Mouse (Mus musculus) left cerebral cortex, postnatal 4 days (tissue): Measurements from ENCODE around the gene Trpd52l3. TPM values are rescaled to one million over a fixed set of nuclear protein-coding genes. Genes with fewer than 3 reads are reported as not detected.

Source experiments
- DNase-seq: peaks from one replicate; pipeline ENCODE4 v3.0.0-alpha.2; 2022
- intact Hi-C: fragments of 180-260 bp; cut with DNase I; formaldehyde crosslinking; loops from one replicate; pipeline ENCODE4 v1.15.1; 2025
- total RNA-seq, 2 experiments: library from RNA; stranded (reverse); gene quantifications; 2 replicates each; pipeline ENCODE4 v1.2.3; 2021

Trpd52l3 gene
- total RNA-seq, 2 experiments from 2014 or later = not detected

DNA sequence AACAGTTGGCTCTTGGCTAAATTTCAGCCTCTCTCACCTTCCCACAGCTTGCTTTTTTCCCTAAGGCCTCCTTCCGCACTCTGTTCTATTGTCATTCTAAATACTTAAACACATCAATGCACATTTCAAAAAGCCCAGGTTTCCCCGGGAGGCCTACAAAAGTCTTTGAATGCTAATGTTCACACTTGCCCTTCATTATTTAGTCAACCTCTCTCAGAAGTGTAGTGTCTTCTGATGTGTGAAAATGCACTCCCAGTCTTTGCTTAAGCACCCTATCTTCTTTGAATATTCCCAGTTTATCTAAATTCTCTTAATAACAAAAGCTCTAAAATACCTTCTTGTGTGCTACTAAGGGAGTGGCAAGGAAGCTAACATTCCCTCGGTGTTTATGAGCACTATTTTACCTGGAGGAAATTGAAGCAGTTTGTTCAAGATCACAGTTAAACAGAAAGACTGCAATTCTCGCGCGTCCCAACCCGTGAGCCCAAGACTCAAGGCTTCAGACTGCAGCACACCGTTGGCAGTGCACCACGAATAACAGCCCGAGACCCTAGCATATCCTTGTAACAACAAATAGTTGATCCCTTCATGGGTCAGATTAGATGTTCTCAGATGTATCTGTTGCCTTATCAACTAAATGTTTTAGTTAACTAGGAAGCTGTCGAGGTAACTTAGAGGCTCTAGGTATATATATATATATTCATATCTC, 25.6 kb downstream of the Trpd52l3 start:
- intact Hi-C loops = no loop called here
- no peak for DNase-seq

DNA sequence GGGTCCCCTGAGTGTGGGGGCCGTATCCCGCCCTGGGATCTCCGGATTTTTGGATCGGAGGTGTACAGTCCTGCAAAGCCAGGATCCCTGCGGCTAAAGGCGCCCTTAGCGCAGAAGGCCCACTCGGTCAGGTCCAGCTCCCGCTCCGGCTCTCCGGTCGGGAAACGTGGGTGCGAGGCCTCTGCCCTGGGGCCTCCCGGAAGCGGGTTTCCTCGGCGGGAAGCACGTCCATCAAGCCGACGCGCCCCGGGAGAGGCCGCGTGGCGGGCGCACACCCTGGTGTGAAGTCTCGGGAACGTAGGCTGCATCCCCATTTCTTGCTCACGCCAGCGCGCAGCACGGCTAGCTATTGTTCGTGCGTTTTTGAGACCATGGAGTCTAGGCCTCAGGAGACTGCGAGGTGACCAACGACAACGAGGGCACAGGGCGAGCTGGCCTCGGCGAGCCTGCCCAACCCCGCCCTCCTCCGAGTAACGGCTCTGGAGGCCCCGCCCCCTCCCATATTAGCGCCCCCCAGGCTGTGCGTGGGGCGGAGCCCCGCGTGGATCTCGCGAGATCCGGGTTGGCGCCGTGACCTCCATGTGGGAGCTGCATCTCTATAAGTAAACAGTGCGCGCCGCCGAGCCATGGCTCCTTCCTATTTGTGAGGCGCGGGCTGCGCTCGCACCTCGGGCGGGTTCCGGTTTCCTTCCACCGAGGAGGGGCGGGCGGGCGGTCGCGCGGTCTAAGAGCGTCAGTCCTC, 26.5 kb downstream of the Trpd52l3 start, which contains the start of gene Uhrf2:
Gene Uhrf2 (plus strand): TSS at position 620 of the 742 bp plus-strand sequence.
- peak; percentile 98 for DNase-seq
- intact Hi-C loops = loop anchor here (5.0 kb wide), 1 partner anchor 97 kb away; no protein-coding TSS in a partner anchor

DNA sequence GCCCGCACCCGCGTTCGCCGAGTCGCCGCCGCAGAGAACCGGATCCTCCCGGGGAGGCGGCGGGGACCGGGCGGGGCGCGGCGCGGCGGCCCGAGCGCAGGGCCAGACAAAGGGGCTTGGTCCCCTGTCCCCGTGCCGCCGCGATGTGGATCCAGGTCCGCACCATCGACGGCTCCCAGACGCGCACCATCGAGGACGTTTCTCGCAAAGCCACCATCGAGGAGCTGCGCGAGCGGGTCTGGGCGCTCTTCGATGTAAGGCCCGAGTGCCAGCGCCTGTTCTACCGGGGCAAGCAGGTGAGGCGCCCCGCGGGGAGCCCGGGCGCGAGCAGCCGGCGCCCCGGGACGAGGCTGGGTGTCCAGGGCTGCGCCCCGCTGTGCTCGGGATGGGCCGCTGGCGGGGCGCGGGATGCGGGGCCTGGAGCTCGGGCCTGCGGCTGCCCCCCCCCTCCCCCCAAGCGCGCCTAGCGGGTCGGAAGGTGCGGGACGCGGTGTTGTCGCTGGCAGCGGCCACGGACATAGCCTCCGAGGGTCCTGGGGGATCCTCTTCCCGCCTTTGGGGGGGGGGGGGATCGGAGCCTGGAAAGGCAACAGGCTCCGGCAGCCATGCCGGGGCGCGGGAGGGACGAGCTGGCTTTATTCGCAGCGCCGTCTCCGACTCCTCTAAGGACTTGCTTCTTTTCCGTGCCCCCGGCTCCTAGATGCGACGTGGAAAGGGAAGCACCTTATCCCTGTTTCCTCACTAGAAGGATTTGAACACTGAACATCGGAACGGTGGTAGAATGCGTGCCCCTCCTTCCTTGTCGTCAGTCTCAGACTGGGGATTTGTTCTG, 27.3 kb downstream of the Trpd52l3 start:
- DNase-seq = peak; percentile 41
- intact Hi-C loops = loop anchor here (5.0 kb wide), 1 partner anchor 96 kb away; no protein-coding TSS in a partner anchor

DNA sequence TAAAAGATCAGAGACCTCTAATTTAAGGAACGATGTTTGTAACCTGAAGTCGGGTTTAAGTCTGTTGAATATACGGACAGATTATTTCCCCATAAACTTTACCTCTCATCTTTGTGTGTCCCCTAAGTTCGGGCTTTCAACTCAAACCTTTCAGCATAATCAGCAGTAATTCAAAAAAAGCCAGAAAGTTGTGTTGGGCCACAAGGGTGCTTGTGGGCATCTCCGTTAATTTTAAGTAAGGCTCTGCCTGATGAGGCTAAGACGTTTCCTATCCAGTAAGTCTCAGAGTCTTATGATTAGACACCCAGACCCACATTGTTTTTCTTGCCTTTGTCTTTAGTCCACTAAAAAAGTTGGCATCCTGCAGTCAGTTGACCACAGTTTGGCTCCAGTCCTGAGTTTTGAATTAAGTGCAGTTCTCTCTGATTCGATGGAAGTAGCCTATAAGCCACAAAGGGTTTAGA, 27.9 kb downstream of the Trpd52l3 start:
- intact Hi-C loops = loop anchor here (5.0 kb wide), 1 partner anchor 96 kb away; no protein-coding TSS in a partner anchor

DNA sequence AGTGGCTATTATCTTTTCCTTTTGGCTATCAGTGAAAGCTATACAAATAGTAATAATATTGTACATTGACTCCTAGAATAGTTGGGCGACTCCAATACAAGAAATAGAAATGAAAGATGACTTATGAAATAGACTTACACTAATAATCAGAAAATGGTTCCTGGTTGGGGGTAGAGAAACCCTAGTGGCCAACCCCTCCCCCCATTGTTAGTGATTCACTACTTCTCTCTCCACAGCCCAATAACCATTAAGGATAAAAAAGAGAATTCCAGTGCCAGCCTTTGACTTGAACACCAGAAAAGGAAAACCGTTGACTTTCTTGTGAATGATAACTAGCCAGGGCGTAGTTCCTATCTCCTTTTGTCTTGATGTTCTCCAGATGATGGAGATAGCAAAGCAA, 28.6 kb downstream of the Trpd52l3 start:
- intact Hi-C loops = loop anchor here (5.0 kb wide), 1 partner anchor 95 kb away; no protein-coding TSS in a partner anchor

More for the DNA sequence above, 27.9 kb downstream of the Trpd52l3 start:
- no peak for DNase-seq

DNA sequence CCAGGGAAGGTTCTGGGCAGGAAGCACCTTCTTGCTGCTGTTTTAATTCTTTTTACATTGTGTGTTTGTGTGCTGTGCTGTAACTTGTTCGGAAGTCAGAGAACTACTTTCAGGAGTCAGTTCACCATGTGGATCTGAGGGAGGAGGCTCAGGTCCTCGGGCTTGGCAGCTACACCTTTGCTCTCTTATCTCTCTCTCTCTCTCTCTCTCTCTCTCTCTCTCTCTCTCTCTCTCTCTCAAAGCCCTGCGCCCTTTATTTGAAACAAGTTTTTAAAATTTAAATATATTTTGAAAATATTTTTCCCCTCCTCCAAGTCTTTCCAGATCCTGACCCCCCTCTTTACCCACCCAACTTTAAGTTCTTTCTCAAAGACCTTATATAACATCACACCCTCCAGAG, 31.8 kb downstream of the Trpd52l3 start:
- no peak for DNase-seq
- intact Hi-C loops = no loop called here

More for the DNA sequence above, 28.6 kb downstream of the Trpd52l3 start:
- no peak for DNase-seq

DNA sequence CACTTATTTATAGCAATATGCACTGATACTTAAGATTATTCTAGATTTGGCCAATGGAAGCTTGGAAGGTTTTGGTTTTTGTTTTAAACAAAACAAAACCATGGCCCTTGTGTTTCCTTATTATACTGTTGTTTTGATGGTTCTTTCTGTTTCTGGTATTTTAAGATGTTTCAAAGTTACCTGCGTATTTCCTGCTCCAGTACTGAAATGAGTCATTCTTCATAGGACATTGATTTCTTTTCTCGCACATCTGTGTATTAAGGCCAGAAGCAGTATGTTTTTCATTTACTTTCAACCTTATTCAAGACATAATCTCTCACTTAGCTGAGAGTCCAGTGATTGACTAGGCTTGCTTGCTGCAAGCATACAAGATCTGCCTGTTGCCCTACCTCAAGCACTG, 40.1 kb downstream of the Trpd52l3 start:
- intact Hi-C loops = no loop called here
- no peak for DNase-seq

DNA sequence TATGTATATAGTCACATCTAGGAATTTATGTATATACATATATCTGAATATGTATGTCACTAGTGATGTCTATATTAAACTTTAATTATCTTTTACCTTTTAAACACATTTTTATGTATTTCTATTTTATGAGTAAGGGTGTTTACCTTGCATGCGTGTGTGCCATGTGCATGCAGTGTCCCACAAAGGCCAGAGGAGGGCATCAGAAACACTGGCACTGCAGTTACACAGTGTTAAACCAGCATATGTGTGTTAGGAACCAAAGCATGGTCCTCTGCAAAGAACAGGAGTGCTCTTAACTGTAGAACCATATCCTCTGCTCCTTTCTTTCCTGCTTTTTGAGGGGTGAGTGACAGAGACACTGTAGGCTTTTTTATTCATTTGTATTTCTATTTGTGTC, 41.0 kb downstream of the Trpd52l3 start:
- no peak for DNase-seq
- intact Hi-C loops = no loop called here

DNA sequence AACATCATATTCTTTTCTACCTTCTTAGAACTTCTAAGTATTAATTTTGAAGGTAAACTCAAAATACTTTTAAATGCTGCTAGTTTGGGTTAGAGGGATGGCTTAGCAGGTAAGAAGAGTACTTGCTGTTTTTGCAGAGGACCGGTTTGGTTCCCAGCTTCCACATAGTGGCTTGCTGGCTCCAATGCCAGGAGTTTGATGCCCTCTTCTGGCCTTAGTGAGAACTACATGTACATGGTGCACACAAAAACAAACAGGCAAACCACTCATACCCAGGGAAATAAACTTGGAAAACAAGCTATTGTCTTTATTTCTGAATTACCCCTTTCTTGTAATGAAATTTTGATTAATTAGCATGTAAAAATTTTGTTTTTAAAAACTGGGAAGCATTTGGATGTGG, 42.3 kb downstream of the Trpd52l3 start:
- no peak for DNase-seq
- intact Hi-C loops = no loop called here

DNA sequence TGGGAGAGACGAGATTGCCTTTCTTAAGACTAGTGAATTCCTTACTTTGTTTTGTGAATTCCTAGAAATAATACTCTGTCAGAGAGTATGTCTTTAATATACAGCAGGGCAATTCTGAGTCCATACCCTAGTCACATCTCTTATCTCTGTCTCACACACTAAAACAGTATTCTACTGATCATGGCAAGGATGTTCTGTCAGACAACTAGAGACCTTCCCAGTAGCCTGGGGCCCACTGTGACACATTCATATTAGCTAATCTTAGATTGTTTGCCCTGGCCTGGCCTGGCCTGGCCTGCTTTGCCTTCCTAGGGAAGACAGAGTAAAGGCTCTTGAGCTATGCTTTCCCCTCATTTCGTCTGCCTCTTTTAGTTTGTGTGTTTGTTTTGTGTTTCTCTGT, 47.0 kb downstream of the Trpd52l3 start:
- intact Hi-C loops = no loop called here
- DNase-seq = no peak

DNA sequence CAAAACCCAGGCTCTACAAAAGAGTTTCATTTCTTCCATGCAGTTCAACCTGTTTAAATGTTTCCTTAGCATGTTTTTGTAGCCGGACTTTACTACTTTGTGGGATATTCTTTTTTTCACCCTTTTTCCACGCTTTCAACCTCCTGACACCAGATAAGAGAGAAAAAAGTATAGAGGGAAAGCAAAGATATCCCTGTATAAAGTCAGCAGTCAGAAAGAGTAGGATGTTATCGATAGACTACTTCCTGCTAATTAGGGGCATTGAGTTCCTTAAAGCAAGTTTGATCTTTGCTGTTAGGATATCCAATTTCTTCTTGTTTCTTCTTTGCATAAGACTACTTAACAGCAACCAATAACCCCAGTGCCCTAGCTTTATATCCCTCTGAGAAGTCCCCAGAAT, 47.9 kb downstream of the Trpd52l3 start:
- intact Hi-C loops = no loop called here
- DNase-seq = no peak

DNA sequence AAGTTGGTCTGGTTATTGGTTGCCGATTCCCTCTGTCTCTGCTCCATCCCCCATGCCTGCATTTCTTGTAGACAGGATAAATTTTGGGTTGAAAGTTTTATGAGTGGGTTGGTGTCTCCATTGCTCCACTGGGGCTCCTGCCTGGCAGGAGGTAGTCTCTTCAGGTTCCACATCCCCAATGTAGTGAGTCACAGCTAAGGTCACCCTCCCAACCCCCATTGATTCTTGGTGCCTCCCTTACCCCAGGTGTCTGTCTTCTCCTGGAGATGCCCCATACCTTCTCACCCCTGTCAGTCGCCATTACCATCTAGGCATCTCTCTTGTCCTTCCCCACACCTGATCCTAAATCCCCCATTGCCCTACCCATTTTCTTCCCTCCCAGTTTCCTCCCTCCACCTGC, 50.6 kb downstream of the Trpd52l3 start:
- intact Hi-C loops = no loop called here
- no peak for DNase-seq

Other genes starting within 250 kb of the Trpd52l3 start
- 10 to 100 TPM; 36.0 to 37.7 TPM for gene 9930021J03Rik, start 197.8 kb upstream of the Trpd52l3 start, total RNA-seq
- gene Ranbp6, start 190.8 kb upstream of the Trpd52l3 start, total RNA-seq = 10 to 100 TPM; 31.0 to 31.5 TPM
- 1 to 10 TPM; 1.2 to 1.8 TPM for gene Il33, start 78.7 kb upstream of the Trpd52l3 start, total RNA-seq
- 10 to 100 TPM; 66.5 to 71.3 TPM for gene Uhrf2, start 26.7 kb downstream of the Trpd52l3 start, total RNA-seq
- gene Gldc, start 171.6 kb downstream of the Trpd52l3 start, total RNA-seq = 10 to 100 TPM; 11.6 to 11.7 TPM
- gene Mbl2, start 229.2 kb downstream of the Trpd52l3 start, total RNA-seq = not detected